Mouse (Mus musculus): Measurements from ENCODE around the gene Aatf.
"Not testable (repeated sequence)": the region's sequence is repeated elsewhere in the genome, so short reads cannot be mapped to it uniquely, and the experiment has no call there.

Aatf gene

DNA sequence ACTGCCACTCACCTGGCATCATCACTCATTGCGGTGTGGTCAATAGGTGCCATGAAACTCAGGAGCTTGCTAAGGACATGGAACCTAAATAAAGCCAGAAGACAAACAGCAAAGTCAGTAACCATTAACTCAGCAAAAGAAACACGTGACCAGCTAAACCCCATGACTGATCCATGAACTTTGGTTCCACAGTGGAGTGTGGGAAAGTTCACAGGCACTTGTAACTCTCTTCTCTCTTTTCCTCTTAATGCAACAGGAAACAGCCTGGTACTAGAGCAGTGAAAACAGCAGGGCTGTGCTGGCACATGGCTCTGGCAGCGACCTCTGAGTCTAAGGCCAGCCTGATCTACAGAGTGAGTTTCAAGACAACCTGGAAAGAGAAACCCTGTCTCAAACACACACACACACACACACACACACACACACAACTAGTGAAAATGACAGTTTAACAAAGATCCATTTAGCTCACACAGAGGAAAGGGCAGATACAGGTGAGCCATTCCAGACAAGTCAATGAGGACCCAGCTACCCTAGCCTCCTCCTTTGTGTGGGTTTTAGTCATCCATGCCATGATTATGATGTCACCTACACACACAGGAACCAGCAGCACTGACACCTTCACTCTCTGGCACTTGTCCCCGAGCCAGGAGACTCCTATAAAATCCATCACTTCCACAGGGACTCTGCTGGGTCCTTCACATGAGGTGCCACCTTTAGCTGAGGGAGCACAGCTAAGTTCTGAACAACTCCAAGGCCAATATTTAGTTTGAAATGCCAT, 70.6 kb downstream of the Aatf start:
- no peak for DNase-seq (ENCODE audit: low read depth, low spot score)

DNA sequence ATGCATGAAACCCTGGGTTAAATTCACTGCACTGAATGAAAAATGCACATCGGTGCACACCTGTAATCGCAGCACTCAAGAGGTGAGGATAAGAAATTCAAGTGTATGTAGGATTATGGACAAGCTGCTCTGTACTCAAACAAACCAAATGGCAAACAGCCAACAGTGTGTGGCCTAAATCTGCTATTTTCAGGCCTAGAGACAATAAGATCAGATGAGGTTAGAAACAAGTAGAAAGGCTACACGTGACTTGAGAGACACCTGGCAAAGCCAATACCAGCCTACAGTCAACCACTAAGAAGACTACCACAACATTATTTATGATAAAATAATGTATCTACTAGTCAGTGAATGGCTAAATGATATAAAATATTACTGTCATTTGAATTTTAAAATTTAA, 72.9 kb downstream of the Aatf start:
- no peak for DNase-seq (ENCODE audit: low read depth, low spot score)

DNA sequence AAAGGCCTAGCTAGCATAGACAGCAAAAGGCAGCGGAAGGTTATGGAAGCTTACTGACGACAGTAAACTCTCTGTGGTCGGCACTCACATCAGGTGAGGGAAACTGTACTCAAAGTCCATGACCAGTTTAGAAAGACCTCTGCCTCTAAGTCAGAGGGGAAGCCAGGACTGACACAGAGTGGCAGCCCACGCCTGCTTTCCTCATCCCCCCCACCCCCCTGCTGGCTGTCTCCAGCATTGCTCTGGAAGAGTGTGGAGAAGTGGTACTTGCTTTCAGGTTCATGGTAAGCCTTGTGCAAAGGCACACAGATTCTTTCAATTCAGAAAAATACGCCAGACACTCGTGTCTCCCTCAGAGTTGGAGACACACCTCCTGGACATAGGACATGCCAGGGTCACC, 78.4 kb downstream of the Aatf start:
- peak; percentile 32 for DNase-seq (ENCODE audit: low read depth, low spot score)

DNA sequence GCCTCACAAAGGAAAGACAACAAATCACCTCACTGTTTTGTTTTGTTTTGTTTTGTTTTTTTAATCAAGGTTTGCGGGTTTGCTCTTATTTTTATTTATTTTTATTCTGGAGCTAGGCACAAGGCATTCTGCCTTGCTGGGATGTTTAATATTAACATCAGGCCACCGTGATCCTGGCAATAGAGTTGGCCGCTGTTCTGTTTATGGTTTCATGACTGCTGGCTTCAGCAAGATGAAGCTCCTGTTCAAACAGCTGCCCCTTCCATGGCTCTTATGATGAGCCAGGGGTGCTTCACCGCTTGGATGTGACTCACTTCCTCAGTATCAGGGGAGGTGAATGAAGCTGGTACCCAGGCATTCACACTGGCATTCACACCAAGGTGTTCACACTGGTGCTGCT, 83.0 kb downstream of the Aatf start:
- DNase-seq (ENCODE audit: low read depth, low spot score) = no peak

DNA sequence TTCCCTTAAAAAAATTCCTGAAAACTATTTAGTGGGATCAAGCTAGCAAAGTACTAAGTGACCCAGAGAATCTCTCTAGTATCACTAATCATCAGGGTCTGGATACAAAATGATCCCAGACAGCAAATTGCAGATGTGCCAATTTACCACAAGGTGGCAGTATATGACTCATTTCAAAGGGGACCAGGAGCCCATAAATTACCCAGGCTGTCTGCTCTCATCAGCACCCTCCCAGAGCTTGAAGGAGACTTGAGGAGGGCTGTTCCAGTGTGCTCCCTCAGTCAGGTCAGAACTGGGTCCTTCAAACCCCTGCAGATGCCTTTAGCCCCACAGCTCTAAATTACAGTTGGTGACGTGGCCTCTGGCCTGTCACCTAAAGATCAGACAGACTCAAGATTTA, 83.7 kb downstream of the Aatf start:
- peak; percentile 73 for DNase-seq (ENCODE audit: low read depth, low spot score)

DNA sequence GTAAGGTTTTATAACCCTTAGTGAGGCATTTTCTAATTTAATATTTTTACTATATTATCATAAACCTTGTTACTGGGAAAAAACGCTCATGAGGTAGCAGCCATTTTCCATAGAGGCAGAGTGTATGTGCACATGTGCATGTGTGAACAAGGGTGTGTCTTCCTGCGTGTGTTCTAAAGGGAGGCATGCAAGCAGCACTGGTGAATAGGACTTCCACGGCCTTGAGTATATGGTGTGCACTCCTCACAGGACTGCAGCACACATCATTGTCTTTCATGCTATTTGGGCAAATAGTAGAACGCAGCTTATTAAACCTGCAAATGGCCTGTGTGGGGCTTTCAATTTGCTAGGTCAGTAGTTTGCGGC, 86.7 kb downstream of the Aatf start:
- no peak for DNase-seq (ENCODE audit: low read depth, low spot score)

DNA sequence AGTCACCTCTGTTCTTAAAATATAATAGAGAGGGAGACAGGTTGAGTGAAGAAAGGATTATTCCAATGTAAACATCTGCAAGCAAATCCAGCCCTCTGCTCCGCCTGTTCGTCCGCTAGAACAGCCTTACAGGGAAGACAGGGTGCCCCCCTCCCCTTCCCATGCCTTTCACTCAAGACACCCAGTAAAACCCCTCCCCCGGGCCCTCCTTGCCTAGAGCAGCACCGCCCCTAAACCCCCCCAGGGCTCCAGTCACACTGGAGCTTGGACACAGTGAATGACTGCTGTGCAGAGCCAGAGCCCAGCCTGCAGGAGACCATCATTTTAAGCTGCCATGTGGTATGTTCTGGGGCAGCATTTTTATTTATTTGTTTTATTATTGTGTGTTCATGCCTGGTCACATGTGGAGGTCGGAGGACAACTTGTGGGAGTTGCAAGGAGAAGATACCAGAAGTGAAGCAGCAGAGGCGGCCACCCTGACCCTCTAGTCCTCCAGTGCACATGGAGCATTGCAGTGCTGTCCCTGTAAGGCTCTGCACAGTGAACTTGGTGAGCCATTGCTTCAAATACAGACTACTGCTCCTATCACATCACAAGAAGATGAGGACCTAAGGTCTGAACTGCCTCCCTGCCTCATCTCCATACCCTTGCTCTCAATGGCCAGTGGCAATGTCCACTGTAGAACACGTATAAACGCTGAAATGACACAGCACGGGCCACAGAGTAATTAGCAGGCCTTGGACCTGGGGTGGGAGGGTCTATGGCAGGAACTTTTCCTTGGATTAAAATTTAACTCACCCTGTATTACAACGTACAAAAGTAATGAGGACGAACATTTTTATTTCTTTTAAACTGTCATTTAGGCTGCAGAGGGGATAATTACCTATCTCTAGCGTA, 87.3 kb downstream of the Aatf start:
- no peak for DNase-seq (ENCODE audit: low read depth, low spot score)

DNA sequence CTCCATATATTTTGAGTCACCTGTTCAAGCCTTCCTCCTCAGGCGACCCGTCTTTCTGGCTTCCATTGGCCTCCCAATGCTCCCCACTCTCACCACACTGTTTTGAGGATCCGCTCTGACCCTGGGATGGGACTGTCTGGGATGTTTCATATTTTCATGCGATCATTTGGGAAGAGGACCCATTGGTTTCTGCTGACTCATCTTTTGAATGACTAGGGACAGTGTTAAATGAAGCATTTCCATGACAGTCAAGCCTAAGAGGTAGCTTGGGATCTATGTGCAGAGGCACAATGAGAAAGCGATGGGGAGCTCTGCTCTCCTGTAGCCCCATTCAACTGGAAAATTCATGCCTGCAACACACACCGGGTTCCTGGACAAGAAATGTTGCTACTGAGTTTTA, 92.5 kb downstream of the Aatf start:
- DNase-seq (ENCODE audit: low read depth, low spot score) = no peak

DNA sequence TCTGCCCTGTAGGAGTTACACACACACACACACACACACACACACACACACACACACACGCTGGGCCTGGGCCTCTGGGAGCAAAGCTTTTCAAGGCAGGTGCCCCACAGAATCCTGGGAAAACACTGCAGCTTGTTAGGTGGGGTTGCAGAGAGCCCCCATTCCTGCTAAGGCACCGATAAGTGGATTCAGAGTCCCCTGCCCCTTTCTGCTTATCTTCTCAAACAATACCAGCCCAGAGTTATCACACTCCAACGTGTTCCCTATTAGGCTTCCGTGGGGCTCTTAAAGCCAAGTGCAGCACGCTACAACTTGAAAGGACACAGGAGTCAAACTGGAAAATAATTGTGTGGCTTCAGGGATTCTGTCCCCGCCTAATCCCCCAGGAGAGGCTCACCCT, 100.2 kb downstream of the Aatf start:
- no peak for DNase-seq (ENCODE audit: low read depth, low spot score)

DNA sequence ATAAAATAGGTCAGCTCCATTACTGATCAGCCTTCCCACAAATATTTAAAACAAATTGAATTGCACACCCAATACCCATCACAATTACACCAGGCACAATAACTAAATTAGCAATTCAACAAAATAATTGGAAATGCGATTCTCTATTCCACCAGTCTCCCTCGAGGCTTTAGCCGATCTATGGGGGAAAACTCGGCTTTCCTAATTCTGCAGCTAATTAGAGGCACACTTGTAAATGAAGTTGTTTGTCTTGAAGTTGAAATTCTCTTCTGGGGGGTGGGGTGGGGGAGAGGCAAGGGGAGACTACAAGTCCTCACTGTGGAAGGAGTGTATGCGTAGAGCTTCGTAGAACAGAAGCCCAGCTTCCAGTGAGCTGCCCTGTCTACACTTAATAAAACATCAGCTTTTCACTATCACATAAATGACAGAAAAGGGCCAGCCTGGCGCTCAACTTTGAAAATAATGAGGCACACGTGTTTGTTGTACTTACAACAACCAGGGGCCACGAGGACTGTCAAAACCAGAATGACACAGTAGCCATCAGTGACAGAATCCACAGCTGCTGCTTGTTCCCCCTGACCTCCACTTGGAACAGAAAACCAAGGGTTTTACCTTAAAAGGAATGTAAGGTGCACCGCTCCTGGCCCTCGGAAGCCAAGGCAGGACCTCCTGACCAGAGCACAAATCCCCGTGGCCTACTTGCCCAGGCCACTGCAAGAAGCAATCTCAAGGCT, 101.0 kb downstream of the Aatf start:
- no peak for DNase-seq (ENCODE audit: low read depth, low spot score)

DNA sequence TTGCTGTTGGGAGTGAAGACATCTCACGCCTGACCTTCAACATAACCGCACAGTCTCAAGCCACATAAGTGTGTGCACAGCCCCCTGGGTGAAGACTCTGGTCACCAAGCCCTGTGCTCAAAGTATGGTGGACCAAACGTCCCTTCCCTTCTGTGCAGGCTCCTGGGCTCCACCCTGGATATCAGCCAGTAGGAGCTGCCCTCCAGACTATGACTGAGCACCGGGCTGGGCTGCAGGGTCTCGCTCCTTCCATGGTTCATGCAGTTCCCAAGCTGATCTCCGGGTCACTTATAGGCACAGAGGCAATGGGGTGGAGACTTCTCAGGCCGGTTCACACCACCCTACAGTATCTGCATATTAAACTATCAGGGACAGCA, 101.7 kb downstream of the Aatf start:
- DNase-seq (ENCODE audit: low read depth, low spot score) = no peak

DNA sequence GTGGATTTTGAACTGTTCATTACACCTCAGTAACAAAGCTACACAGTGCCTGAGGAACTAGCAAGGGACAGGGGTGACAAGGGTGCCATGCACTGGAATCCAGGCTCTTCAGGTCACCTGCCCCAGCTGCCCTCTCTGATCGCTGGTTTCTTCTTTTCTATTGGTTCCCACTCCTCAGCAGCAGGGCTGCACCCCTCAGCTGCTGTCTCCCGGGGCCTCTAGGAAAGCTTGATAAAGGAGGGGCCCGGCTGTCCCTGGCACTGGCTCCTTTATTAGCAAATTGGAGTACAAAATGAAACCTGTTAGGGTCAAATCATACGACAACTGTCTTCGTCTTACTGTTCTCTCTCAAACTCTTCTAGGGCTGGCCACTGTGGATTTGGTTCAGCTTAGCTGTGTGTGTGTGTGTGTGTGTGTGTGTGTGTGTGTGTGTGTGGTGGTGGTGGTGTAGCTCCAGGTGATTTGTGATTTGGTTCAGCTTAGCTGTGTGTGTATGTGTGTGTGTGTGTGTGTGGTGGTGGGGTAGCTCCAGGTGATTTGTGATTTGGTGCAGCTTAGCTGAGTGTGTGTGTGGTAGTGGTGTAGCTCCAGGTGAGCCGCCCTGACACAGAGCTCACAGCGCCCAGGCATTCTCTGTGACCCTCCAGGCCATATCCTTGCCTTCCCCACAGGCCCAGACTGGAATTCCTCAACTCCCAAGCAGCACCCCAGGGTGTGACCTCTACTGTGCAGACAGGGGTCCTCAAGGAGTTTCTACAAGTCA, 102.3 kb downstream of the Aatf start:
- DNase-seq (ENCODE audit: low read depth, low spot score) = no peak

DNA sequence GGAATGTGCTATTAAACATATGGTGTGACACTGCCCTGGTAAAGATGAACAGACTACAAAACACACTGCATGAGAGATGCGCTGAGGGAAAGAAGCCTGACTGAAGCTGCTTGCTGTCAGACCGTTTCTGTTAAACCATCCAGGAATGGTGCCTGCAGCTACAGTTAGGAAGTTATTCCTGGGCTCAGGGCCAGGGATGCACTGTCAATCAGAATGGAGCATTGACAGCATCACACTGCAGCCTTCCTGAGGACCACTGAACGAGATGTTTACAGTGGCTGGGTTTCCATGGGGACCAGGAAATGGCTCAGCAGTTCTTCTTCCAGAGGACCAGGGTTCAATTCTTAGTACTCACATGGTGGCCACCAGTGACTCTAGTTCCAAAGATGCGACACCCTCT, 102.9 kb downstream of the Aatf start:
- DNase-seq (ENCODE audit: low read depth, low spot score) = no peak

DNA sequence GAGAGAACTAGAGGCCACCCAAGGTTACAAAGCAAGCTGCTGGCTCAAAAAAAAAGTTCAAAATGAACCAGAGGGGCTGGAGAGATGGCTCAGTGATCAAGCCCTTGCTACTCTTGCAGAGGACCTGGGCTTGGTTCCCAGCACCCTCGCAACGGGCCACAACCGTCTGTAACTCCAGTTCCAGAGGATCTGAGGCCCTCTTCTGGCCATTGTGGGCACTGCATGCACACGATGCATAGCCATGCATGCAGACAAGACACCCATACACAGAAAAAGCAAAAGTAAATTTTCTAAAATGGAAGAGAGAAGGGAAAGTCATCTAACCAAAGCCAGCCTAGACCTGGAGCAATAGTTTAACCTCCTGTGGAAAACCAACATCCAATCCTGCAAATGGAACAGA, 106.6 kb downstream of the Aatf start:
- no peak for DNase-seq (ENCODE audit: low read depth, low spot score)

DNA sequence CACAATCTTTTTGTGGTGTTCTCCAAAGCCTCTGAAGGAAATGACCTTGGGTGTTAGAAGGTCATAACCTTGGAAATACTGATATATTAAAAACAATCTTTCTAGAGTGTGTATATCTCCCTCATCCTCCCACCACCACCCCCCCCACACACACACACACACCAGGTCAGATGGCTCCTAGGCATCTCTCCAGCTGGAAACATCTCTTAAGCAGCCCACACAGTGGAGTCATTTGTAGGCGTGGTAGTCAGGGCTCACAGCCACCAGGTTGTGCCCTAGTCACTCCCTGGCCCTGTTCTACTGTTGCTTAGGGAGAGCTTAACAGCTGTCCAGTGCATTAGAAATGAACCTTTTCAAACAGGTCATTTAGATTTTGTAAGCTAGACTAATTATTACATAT, 118.3 kb downstream of the Aatf start:
- DNase-seq (ENCODE audit: low read depth, low spot score) = no peak

DNA sequence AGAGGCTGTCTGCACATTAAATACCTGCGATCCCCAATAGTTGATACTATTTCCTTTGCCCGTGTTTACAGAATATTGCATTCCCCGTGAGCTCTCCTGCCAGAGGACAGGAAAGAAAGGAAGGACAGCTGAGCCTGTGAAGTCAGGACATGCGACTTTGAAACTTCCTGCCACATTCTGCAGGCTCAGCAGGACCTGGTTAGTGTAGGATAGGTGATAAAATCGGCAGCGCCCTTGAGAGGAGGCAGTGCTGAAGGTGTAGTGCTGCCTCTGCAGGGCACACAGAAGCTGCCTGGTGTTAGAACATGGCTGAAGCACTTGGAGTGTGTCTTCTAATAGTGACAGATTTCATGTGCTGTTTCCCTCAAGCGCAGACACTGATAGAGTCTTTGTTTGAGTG, 119.8 kb downstream of the Aatf start:
- DNase-seq (ENCODE audit: low read depth, low spot score) = no peak

DNA sequence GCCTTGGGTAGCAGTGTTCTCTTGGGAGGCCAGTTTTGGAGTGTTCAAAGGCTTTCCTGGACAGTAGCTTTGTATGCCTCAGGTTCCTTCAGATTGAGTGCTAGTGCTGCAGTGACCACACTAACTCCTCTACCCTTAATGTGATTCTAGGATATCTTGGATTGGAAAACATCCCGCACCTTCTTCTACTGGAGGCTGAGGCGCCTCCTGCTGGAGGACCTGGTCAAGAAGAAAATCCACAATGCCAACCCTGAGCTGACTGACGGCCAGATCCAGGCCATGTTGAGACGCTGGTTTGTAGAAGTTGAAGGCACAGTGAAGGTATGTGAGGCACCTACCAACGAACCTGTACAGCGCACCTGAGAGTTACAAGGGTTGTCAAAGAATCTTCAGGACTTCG, 121.3 kb downstream of the Aatf start:
- not testable (repeated sequence) for DNase-seq (ENCODE audit: low read depth, low spot score)

DNA sequence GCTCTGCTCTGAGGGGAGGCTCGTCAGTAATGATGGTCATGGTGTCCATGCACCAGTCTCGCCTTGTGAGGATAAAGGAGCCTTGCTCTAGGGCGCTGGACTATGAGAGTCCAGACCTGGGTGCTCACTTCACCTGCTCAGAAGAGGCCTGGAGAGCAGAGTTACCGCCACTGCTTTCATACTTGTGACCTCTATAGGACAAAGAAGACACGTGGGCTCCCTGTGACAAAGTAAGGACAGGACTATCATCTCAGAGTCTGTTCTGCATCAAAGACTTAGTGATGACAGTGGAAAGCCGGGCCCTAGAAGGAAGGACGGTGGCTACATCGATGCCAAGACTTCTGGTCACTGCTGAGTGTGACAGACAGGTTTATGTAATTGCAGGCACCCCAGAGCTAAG, 122.2 kb downstream of the Aatf start:
- DNase-seq (ENCODE audit: low read depth, low spot score) = no peak

DNA sequence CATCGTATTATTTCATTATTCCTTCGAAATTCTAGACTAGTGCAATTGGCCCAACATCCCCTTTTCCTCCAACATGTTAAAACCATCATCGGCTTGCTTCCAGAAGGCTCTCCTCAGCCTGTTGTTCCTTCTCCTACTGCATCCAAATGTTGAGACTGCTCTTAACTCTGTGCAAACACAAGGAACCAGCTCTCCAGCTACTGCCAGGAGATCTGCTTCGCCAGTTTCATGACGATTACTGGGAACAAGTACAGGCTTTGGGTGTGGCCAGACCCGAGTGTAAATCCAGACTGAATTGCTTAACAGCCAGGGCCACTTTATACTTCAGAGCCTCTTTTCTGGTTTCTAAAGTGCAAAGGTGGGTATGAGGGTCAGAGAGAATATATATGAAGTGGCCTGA, 124.0 kb downstream of the Aatf start:
- DNase-seq (ENCODE audit: low read depth, low spot score) = no peak

DNA sequence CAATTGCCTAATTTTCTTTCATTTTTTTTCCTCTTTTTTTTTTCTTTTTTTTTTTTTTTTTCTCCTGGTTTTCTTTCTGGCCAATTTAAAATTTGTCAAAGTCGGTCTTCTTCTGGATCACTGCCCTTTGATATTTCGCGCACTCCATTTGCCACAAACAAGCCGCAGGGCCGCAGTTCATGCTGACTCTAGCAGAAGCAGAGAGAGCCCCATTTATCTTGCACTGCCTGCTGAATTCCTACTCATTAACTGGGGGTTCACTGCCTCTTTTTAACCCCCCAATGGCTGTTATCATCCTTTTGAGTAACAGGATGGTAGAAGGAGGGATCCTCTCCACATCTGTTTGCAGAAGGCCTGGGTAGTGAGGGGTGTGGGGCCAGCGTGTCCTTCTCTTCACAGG, 129.4 kb downstream of the Aatf start:
- no peak for DNase-seq (ENCODE audit: low read depth, low spot score)

DNA sequence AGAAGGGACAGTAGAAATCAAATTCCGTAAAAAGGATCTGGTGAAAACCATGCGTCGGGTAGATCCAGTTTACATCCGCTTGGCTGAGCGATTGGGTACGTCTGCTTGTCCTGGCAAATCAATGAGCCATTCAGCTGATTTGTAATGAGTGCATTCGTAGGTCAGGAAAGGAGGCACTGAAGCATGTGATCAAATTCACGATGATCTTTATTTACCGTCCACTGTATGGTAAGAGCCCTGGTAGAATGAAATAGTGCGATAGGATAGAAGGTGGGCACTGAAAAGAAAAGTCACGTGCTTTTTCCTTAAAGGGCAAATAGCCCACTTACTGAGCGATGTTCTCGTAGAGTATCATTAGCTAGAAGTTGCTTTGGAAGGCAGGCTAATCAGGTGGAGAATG, 130.9 kb downstream of the Aatf start:
- DNase-seq (ENCODE audit: low read depth, low spot score) = no peak

Data from ES-CJ7 (cell line).